Mouse (Mus musculus) ovary, adult 10 weeks (tissue): Measurements from ENCODE around the gene Slmap. TPM values are rescaled to one million over a fixed set of nuclear protein-coding genes. Genes with fewer than 3 reads are reported as not detected.

Experiments used
- polyA plus RNA-seq: library from polyadenylated mRNA; stranded (reverse); fragments of 350-450 nt; fragmentation: Illumina TruSeq; extraction: RNeasy Lipid Tissue Mini Kit (QIAGEN cat#74804); gene quantifications from one replicate; pipeline ENCODE4 v1.2.3, GENCODE M21; 2014

Gene Slmap
- polyA plus RNA-seq, result 459 TPM

GRCm38 (mm10) chr14:26534757-26535479, at the start of gene Slmap:
Slmap (minus strand) TSS chr14:26534931.

GRCm38 (mm10) chr14:26573556-26573955, 38.8 kb upstream of the Slmap start, which contains the start of gene Dennd6a:
Dennd6a (plus strand) TSS chr14:26573856.

Other genes with a start within 250 kb of the Slmap start
- gene Dennd6a, start 38.9 kb upstream of the Slmap start, polyA plus RNA-seq, result 133 TPM
- gene Arf4, start 103.1 kb upstream of the Slmap start, polyA plus RNA-seq, result 1,018 TPM
- gene Pde12, start 135.0 kb upstream of the Slmap start, polyA plus RNA-seq, result 20.3 TPM
- gene Dnah12, start 158.3 kb upstream of the Slmap start, polyA plus RNA-seq, result 4.9 TPM